Mouse (Mus musculus): Measurements from ENCODE around the gene Fign. TPM values are rescaled to one million over a fixed set of nuclear protein-coding genes. Genes with fewer than 3 reads are reported as not detected.

The Fign gene
- polyA plus RNA-seq (2012; rRNA removed), result 7.6 and 8.6 TPM in 2 replicates

DNA sequence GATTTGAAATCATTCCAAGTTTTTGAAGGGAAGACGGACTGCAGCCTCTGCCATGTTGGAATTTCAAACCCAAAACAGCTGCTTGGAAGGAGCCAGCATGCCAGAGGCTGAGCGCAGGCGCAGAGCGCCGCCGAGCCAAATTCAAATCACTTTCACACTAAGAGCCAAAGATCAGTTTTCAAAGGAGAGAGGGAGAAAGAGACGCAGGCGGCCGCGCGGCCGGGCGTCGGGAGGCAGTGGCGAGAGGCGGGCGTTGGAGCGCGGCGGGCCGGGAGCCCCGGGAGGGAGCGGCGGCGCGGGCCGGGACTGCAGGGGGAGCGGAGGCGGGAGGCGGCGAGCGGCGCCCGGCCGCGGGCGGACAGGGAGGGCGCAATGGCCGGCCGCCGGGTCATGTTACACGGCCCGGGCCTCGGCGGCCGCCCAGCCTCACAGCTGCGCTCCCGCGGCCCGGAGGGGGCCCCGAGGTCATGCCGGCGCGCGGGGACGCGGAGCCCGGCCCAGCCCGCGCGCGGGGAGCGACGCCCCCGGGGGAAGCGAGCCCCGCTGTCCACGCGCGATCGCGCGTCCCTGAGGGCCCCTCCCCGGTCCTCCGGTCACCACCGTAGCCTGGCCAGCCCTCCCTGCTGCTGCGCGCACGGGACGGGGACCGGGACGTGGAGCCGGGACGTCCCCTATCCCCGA, at the start of gene Fign:
Gene Fign (minus strand): TSS at position 102 of the 681 bp plus-strand sequence.

